Mouse (Mus musculus) midbrain, embryonic 14.5 days (tissue): Measurements from ENCODE around the gene Lyrm2. TPM values are rescaled to one million over a fixed set of nuclear protein-coding genes. Genes with fewer than 3 reads are reported as not detected.

ENCODE experiments used
- ATAC-seq: fragments of 200-750 bp; cut with Nextera tagmentation; 2 replicates; pipeline ENCODE4 v1.8.0; 2017; ENCODE audit warnings: moderate number of reproducible peaks, moderate library complexity; ENCODE audit not compliant: low FRiP score, low TSS enrichment
- DNase-seq: peaks from one replicate; pipeline ENCODE4 v3.0.0-alpha.2; 2015
- H3K27ac ChIP-seq: fragments of 300-500 bp; sonication (generic); replicated peaks from 2 replicates; pipeline ENCODE4 v1.5.1; 2014; ENCODE audit warnings: mild to moderate bottlenecking, low read depth, low read length, moderate library complexity
- H3K27me3 ChIP-seq: fragments of 300-500 bp; sonication (generic); 2 replicates; pipeline ENCODE4 v1.6.1; 2014; ENCODE audit warnings: low read length, control low read depth, mixed read lengths; ENCODE audit not compliant: control insufficient read depth, insufficient read depth
- H3K36me3 ChIP-seq: fragments of 300-500 bp; sonication (generic); 2 replicates; pipeline ENCODE4 v1.6.1; 2014; ENCODE audit warnings: low read length, control low read depth; ENCODE audit not compliant: control insufficient read depth, insufficient read depth
- H3K4me1 ChIP-seq: fragments of 300-500 bp; sonication (generic); 2 replicates; pipeline ENCODE4 v1.6.1; 2014; ENCODE audit warnings: mild to moderate bottlenecking, antibody characterized with exemption, low read length, control low read depth; ENCODE audit not compliant: control insufficient read depth, insufficient read depth
- H3K4me2 ChIP-seq: fragments of 300-500 bp; sonication (generic); 2 replicates; pipeline ENCODE4 v1.6.1; 2014; ENCODE audit warnings: mild to moderate bottlenecking, low read length, moderate library complexity
- H3K4me3 ChIP-seq: fragments of 300-500 bp; sonication (generic); replicated peaks from 2 replicates; pipeline ENCODE4 v1.5.1; 2014; ENCODE audit warnings: low read depth, low read length
- H3K9ac ChIP-seq: fragments of 300-500 bp; sonication (generic); replicated peaks from 2 replicates; pipeline ENCODE4 v1.6.1; 2014; ENCODE audit warnings: mild to moderate bottlenecking, low read length, moderate library complexity
- H3K9me3 ChIP-seq: fragments of 300-500 bp; sonication (generic); 2 replicates; pipeline ENCODE4 v1.6.1; 2016; ENCODE audit warnings: low read length, control low read depth, mixed read lengths; ENCODE audit not compliant: control insufficient read depth
- WGBS: fragments of 180-500 bp; shearing (Covaris S2); extraction: QIAGEN DNeasy Blood & Tissue Kit; methylation state at CpG from one replicate; pipeline ENCODE4 v1.1.7; 2014; 5-methylcytosine and 5-hydroxymethylcytosine counted together
- polyA plus RNA-seq: library from polyadenylated mRNA; unstranded; fragments of >200 nt; fragmentation: Nextera tagmentation; extraction: Ambion mirVana; gene quantifications from 2 replicates; pipeline ENCODE4 v1.2.1, GENCODE M21; 2014

Lyrm2 gene
- polyA plus RNA-seq: 129 and 139 TPM in 2 replicates

DNA sequence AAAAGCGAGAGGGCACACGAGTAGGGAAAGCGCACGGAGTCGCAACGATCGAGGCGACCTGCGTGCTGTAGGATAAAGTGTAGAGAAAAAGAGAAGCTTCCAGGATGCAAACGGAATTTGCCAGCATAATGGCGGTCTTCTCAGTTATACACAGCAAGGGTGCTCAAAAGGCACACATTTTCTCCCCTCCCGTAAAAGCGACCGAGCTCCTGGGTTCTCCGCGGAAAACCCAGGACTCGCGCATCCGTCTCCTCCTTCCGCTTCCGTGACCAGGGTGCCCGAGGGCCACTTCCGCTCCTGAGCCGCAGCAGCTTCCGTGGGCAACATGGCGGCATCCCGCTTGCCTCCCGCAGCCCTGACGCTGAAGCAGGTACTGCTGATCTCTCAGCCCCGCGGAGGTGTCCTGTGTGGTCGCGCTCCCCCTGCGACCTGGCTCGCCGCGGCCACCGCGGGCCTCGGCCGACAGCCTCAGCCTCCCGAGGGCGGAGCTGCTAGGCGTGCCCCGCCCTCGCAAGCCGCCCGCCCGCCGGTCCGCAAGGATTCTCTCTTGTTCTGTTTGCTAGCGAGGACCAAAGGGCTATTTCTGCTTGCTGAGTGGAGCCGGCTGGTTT is at the start of gene Lyrm2:
Gene Lyrm2, plus strand, starts transcription at position 288 of the 611 bp plus-strand sequence.
- H3K9me3 ChIP-seq: no peaks in the 10 kb centered on the region
- H3K9ac ChIP-seq: peak within 1 kb of the TSS; percentile 92
- H3K27ac ChIP-seq: peak within 1 kb of the TSS; percentile 99
- peak within 1 kb of the TSS; percentile 75 for H3K4me2 ChIP-seq
- peaks cover 6% of the 10 kb centered on the region for H3K36me3 ChIP-seq
- DNase-seq (peak; percentile 91), ATAC-seq (peak; percentile 91)
- peak within 1 kb of the TSS; percentile 83 for H3K4me3 ChIP-seq
- peaks cover 7% of the 10 kb centered on the region for H3K4me1 ChIP-seq
- no peaks in the 10 kb centered on the region for H3K27me3 ChIP-seq
- under 1% methylated on average over 53 of the region's 53 CpGs for WGBS

DNA sequence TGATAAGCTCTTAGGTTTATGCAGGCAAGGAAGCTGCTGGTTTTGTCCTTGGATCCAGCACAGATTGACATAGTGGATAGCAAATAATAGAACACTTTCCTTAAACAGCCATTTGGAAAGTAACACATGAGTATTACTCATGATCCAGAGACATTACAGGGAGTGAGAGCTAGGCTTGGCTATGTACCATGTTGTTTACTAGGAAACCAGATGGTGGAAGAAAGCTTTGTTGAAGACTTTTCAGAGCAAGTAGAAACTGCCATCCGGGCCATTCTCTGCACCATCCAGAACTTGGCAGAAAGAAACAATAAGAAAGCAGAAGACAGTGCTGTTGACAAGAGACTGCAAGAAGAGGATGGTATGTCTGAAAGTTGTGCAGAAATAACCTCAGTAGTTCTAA is 49.3 kb upstream of the Lyrm2 start:
- Histone ChIP-seq H3K4me3 (no peak overlapping the region), H3K4me1 (no peaks in the 10 kb centered on the region), H3K9me3 (no peaks in the 10 kb centered on the region), H3K27ac (no peak overlapping the region), H3K4me2 (no peak overlapping the region), H3K27me3 (no peaks in the 10 kb centered on the region), H3K9ac (no peak overlapping the region), H3K36me3 (peaks cover 89% of the 10 kb centered on the region)
- WGBS: 97% methylated on average over 1 of the region's 1 CpGs
- ATAC-seq (no peak), DNase-seq (no peak)

DNA sequence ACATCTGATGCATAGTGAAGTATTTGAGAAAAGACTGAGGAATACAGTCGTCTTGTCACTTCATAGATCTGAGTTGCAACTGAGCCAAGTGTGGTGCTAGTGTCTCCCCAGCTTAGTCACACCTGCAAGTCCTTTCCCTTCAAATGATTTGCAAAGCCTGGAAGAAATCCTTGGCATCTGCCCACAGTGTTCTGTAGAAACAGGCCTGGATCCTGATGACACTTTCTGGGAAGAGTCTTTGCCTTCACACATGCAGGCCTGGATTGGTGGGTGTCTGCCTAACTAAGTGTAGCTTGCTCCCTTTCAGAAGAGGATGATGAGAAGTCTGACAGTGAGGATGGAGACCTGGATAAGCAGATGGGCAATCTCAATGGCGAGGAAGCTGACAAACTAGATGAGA is 42.6 kb upstream of the Lyrm2 start:
- Histone ChIP-seq H3K4me3 (no peak overlapping the region), H3K4me2 (no peak overlapping the region), H3K27me3 (no peaks in the 10 kb centered on the region), H3K27ac (no peak overlapping the region), H3K9ac (no peak overlapping the region), H3K4me1 (no peaks in the 10 kb centered on the region), H3K9me3 (no peaks in the 10 kb centered on the region), H3K36me3 (peaks cover 84% of the 10 kb centered on the region)
- no peak for DNase-seq
- no peak for ATAC-seq
- 91% methylated on average over 2 of the region's 2 CpGs for WGBS

DNA sequence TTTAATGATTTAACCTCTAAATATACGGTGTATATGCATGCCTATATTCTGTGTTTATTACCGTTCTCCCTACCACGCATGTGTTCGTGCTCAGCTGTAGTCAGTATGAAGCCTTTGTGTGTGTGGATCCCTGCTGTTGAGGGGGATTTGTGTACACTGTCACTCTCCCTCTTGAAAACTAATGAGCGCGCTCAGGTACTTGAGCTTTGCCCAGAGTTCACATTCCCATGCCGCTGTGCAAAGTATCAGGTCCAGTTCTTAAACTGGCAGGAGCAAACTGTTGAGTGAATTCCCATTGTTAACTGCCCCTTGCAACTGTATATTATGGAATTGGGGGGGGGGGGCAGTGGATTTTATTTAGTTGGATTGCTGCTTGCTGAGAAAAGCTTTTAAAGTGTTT is 32.6 kb upstream of the Lyrm2 start:
- H3K4me3 ChIP-seq: no peak overlapping the region
- H3K27me3 ChIP-seq: no peaks in the 10 kb centered on the region
- DNase-seq (no peak), ATAC-seq (no peak)
- H3K36me3 ChIP-seq: peaks cover 77% of the 10 kb centered on the region
- 81% methylated on average over 7 of the region's 7 CpGs for WGBS
- no peak overlapping the region for H3K9ac ChIP-seq
- H3K9me3 ChIP-seq: no peaks in the 10 kb centered on the region
- H3K4me2 ChIP-seq: no peak overlapping the region
- no peaks in the 10 kb centered on the region for H3K4me1 ChIP-seq
- H3K27ac ChIP-seq: no peak overlapping the region

DNA sequence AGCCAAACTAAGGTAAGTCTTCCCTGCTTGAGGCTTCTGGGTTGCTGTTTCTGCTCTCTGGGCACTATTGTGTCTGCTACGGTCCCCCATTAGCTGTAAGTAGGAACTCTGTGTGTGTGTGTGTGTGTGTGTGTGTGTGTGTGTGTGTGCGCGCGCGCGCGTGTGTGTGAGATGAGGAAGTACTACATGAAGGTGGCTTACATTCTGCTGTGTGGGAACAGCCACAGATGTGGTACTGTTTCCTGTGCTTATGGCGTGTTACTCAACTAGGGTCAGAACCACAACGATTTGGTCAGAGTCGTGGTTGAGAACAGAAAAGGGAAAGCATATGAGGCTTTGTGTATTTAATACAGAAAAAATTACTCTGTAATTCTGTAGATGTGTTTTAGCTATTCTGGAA is 32.0 kb upstream of the Lyrm2 start:
- Histone ChIP-seq H3K4me1 (no peaks in the 10 kb centered on the region), H3K9ac (no peak overlapping the region), H3K36me3 (peaks cover 77% of the 10 kb centered on the region), H3K9me3 (no peaks in the 10 kb centered on the region), H3K4me3 (no peak overlapping the region), H3K27ac (no peak overlapping the region), H3K4me2 (no peak overlapping the region), H3K27me3 (no peaks in the 10 kb centered on the region)
- 94% methylated on average over 10 of the region's 10 CpGs for WGBS
- ATAC-seq (no peak), DNase-seq (no peak)

DNA sequence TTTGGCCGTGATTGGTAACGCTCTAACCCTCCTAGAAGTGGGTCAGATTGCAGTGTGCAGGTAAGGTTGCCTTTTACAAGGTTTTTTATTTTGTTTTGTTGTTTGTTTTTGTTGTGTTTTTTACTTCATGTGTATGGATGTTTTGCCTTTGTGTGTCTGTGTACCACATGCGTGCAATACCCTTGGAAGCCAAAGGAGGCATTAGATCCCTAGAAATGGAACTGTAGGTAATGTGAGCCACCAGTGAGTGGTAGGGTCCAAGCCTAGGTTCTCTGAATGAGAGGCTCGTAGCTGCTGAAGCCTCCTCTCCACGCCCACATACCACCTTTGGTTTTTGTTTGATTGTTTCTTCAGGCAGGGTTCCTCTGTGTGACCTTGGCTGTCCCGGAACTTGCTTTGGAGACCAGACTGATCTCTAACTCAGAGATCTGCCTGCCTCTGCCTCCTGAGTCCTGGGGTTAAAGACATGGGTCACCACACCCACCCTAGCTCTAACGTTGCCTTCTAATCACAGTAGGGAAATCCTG is 29.7 kb upstream of the Lyrm2 start:
- DNase-seq: no peak
- no peaks in the 10 kb centered on the region for H3K4me1 ChIP-seq
- 97% methylated on average over 7 of the region's 7 CpGs for WGBS
- no peak overlapping the region for H3K4me3 ChIP-seq
- peaks cover 81% of the 10 kb centered on the region for H3K36me3 ChIP-seq
- no peak for ATAC-seq
- no peaks in the 10 kb centered on the region for H3K27me3 ChIP-seq
- no peaks in the 10 kb centered on the region for H3K9me3 ChIP-seq
- H3K27ac ChIP-seq: no peak overlapping the region
- no peak overlapping the region for H3K9ac ChIP-seq
- no peak overlapping the region for H3K4me2 ChIP-seq

DNA sequence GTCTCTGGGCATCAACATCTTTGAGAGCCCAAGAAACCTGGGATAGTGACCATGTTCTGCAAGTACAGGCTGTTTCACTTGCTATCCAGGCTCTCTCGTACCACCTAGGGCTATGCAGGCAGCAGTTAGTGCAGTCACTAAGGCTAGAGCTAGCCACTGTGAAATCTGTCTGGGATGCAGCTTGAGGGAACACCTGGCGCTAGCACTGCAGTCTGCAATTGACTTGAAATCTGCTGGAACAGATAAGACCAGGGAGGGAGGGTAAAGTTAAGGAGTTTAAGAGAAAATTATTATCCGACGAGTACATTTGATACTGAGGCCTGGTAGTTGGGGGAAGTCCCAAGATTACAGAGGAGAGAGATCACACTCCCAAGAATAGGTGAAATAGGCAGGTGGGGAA is 20.1 kb upstream of the Lyrm2 start:
- no peaks in the 10 kb centered on the region for H3K27me3 ChIP-seq
- ATAC-seq: no peak
- no peaks in the 10 kb centered on the region for H3K9me3 ChIP-seq
- no peak overlapping the region for H3K4me2 ChIP-seq
- H3K36me3 ChIP-seq: peaks cover 11% of the 10 kb centered on the region
- no peak overlapping the region for H3K9ac ChIP-seq
- no peak for DNase-seq
- H3K4me1 ChIP-seq: no peaks in the 10 kb centered on the region
- H3K4me3 ChIP-seq: no peak overlapping the region
- H3K27ac ChIP-seq: no peak overlapping the region
- 94% methylated on average over 4 of the region's 4 CpGs for whole genome bisulfite sequencing

DNA sequence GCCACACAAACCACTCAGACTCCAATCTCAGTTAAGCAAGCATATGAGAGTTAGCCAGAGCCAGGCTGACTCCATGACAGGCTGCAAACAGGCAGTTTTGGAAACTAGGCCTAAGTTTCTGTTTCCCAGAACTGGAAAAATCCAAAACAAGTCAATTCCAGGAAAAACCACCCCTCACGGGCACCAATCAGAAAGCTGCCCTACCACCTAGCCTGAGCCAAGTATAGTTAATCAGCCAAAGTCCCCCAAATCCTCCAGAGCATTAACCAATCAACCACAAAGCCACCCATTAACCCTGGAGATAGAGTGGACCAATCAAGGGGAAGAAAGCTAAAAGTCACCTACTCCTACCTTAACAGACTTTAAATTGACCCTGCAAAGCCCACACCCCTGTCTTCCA is 12.9 kb upstream of the Lyrm2 start:
- Histone ChIP-seq H3K4me2 (no peak overlapping the region), H3K4me1 (no peaks in the 10 kb centered on the region), H3K27ac (no peak overlapping the region), H3K27me3 (no peaks in the 10 kb centered on the region), H3K9ac (no peak overlapping the region), H3K4me3 (no peak overlapping the region), H3K9me3 (no peaks in the 10 kb centered on the region), H3K36me3 (no peaks in the 10 kb centered on the region)
- DNase-seq (no peak), ATAC-seq (no peak)
- WGBS: 94% methylated on average over 1 of the region's 1 CpGs

DNA sequence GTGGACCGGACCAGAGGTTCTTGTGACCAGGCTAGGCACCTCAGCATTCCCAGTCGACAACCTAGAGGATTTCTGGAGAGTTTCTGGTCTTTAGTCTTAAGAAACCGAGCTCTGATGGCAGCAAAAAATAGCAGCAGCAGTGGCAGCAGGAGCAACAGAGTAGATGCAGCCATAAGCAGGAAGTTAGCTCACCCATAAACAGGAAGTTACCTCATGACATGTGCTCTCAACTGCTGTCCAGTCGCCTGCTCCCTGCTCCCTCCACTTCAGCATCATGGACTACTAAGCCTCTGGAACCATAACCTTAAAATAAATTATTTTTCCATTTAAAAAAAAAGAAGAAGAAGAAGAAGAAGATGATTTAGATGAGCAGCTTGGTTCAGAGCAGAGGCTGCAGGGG is 11.0 kb upstream of the Lyrm2 start:
- no peaks in the 10 kb centered on the region for H3K27me3 ChIP-seq
- no peak overlapping the region for H3K4me2 ChIP-seq
- no peak for DNase-seq
- 93% methylated on average over 4 of the region's 4 CpGs for WGBS
- H3K9me3 ChIP-seq: no peaks in the 10 kb centered on the region
- no peak for ATAC-seq
- H3K27ac ChIP-seq: no peak overlapping the region
- no peak overlapping the region for H3K4me3 ChIP-seq
- no peaks in the 10 kb centered on the region for H3K4me1 ChIP-seq
- H3K9ac ChIP-seq: no peak overlapping the region
- H3K36me3 ChIP-seq: no peaks in the 10 kb centered on the region
